Mouse (Mus musculus): ENCODE results near the gene Gnaz. TPM values are rescaled to one million over a fixed set of nuclear protein-coding genes. Genes with fewer than 3 reads are reported as not detected.
A peak's percentile ranks its signal among the peaks of the same experiment; 100 is the strongest.

Gnaz gene
- polyA plus RNA-seq, 1 experiment, result 2.4 TPM

GRCm38 (mm10) chr10:74935016-74935415 is 32.0 kb upstream of the Gnaz start:
- WGBS, result 27% methylated on average over 6 of the region's 6 CpGs
- no peak overlapping the region for H3K4me3 ChIP-seq (ENCODE audit: low read depth, low read length)
- TF ChIP-seq POLR2A (IDR thresholded peaks at IDR 0.05; ENCODE audit: low read depth, low read length) (no peak), CTCF (IDR thresholded peaks at IDR 0.05; ENCODE audit: extremely low read depth, insufficient read length, insufficient replicate concordance, low read depth, low read length) (no peak)

GRCm38 (mm10) chr10:74937003-74937790 is 29.8 kb upstream of the Gnaz start:
- H3K4me1 ChIP-seq (ENCODE audit: control insufficient read depth, insufficient read depth, insufficient read length, low read length), result 0 out of 2 replicates have a peak, but pooled peaks cover 3% of the 10 kb centered on the region
- no peaks in the 10 kb centered on the region for H3K36me3 ChIP-seq (ENCODE audit: control insufficient read depth, insufficient read depth, low read length)
- TF ChIP-seq CTCF (IDR thresholded peaks at IDR 0.05; ENCODE audit: extremely low read depth, insufficient read length, insufficient replicate concordance, low read depth, low read length) (peak; percentile 50; the same call in 1 of the 2 replicates), POLR2A (IDR thresholded peaks at IDR 0.05; ENCODE audit: low read depth, low read length) (no peak)
- no peak overlapping the region for H3K27ac ChIP-seq (ENCODE audit: insufficient read depth, low read depth, low read length)
- no peaks in the 10 kb centered on the region for H3K27me3 ChIP-seq (ENCODE audit: control insufficient read depth, insufficient read depth, low read length)
- no peak overlapping the region for H3K4me3 ChIP-seq (ENCODE audit: low read depth, low read length)
- 82% methylated on average over 10 of the region's 10 CpGs for WGBS

More at GRCm38 (mm10) chr10:74935016-74935415, 32.0 kb upstream of the Gnaz start:
- H3K27me3 ChIP-seq (ENCODE audit: control insufficient read depth, insufficient read depth, low read length), result no peaks in the 10 kb centered on the region
- 0 out of 2 replicates have a peak, but pooled peaks cover 3% of the 10 kb centered on the region for H3K4me1 ChIP-seq (ENCODE audit: control insufficient read depth, insufficient read depth, insufficient read length, low read length)
- H3K36me3 ChIP-seq (ENCODE audit: control insufficient read depth, insufficient read depth, low read length), result no peaks in the 10 kb centered on the region
- no peak overlapping the region for H3K27ac ChIP-seq (ENCODE audit: insufficient read depth, low read depth, low read length)

- H3K4me3 ChIP-seq (ENCODE audit: low read depth, low read length), result no peak overlapping the region
- H3K4me1 ChIP-seq (ENCODE audit: control insufficient read depth, insufficient read depth, insufficient read length, low read length), result 0 out of 2 replicates have a peak, but pooled peaks cover 3% of the 10 kb centered on the region
- H3K36me3 ChIP-seq (ENCODE audit: control insufficient read depth, insufficient read depth, low read length), result no peaks in the 10 kb centered on the region
- no peak for TF ChIP-seq CTCF (IDR thresholded peaks at IDR 0.05; ENCODE audit: extremely low read depth, insufficient read length, insufficient replicate concordance, low read depth, low read length)
- TF ChIP-seq POLR2A (IDR thresholded peaks at IDR 0.05; ENCODE audit: low read depth, low read length), result no peak
- no peak overlapping the region for H3K27ac ChIP-seq (ENCODE audit: insufficient read depth, low read depth, low read length)
- 44% methylated on average over 5 of the region's 5 CpGs for WGBS
- no peaks in the 10 kb centered on the region for H3K27me3 ChIP-seq (ENCODE audit: control insufficient read depth, insufficient read depth, low read length)
Measured at GRCm38 (mm10) chr10:74938410-74938809, 28.6 kb upstream of the Gnaz start.

- H3K4me1 ChIP-seq (ENCODE audit: control insufficient read depth, insufficient read depth, insufficient read length, low read length), result 0 out of 2 replicates have a peak, but pooled peaks cover 3% of the 10 kb centered on the region
- no peak overlapping the region for H3K4me3 ChIP-seq (ENCODE audit: low read depth, low read length)
- no peaks in the 10 kb centered on the region for H3K27me3 ChIP-seq (ENCODE audit: control insufficient read depth, insufficient read depth, low read length)
- 53% methylated on average over 3 of the region's 3 CpGs for WGBS
- TF ChIP-seq POLR2A (IDR thresholded peaks at IDR 0.05; ENCODE audit: low read depth, low read length) (no peak), CTCF (IDR thresholded peaks at IDR 0.05; ENCODE audit: extremely low read depth, insufficient read length, insufficient replicate concordance, low read depth, low read length) (no peak)
- no peak overlapping the region for H3K27ac ChIP-seq (ENCODE audit: insufficient read depth, low read depth, low read length)
- H3K36me3 ChIP-seq (ENCODE audit: control insufficient read depth, insufficient read depth, low read length), result no peaks in the 10 kb centered on the region
Measured at GRCm38 (mm10) chr10:74939300-74939699, 27.7 kb upstream of the Gnaz start.

GRCm38 (mm10) chr10:74940795-74941194 is 26.2 kb upstream of the Gnaz start:
- Histone ChIP-seq H3K4me1 (ENCODE audit: control insufficient read depth, insufficient read depth, insufficient read length, low read length) (no peaks in the 10 kb centered on the region), H3K27ac (ENCODE audit: insufficient read depth, low read depth, low read length) (no peak overlapping the region), H3K4me3 (ENCODE audit: low read depth, low read length) (no peak overlapping the region), H3K27me3 (ENCODE audit: control insufficient read depth, insufficient read depth, low read length) (no peaks in the 10 kb centered on the region), H3K36me3 (ENCODE audit: control insufficient read depth, insufficient read depth, low read length) (no peaks in the 10 kb centered on the region)
- 96% methylated on average over 1 of the region's 1 CpGs for whole genome bisulfite sequencing
- TF ChIP-seq CTCF (IDR thresholded peaks at IDR 0.05; ENCODE audit: extremely low read depth, insufficient read length, insufficient replicate concordance, low read depth, low read length) (no peak), POLR2A (IDR thresholded peaks at IDR 0.05; ENCODE audit: low read depth, low read length) (no peak)

- Histone ChIP-seq H3K36me3 (ENCODE audit: control insufficient read depth, insufficient read depth, low read length) (no peaks in the 10 kb centered on the region), H3K27me3 (ENCODE audit: control insufficient read depth, insufficient read depth, low read length) (no peaks in the 10 kb centered on the region), H3K27ac (ENCODE audit: insufficient read depth, low read depth, low read length) (no peak overlapping the region), H3K4me3 (ENCODE audit: low read depth, low read length) (no peak overlapping the region), H3K4me1 (ENCODE audit: control insufficient read depth, insufficient read depth, insufficient read length, low read length) (peaks cover 3% of the 10 kb centered on the region; the same call in 1 of the 2 replicates)
- TF ChIP-seq POLR2A (IDR thresholded peaks at IDR 0.05; ENCODE audit: low read depth, low read length) (no peak), CTCF (IDR thresholded peaks at IDR 0.05; ENCODE audit: extremely low read depth, insufficient read length, insufficient replicate concordance, low read depth, low read length) (no peak)
- WGBS, result 17% methylated on average over 9 of the region's 9 CpGs
Measured at GRCm38 (mm10) chr10:74952830-74953443, 14.0 kb upstream of the Gnaz start.

- Histone ChIP-seq H3K36me3 (ENCODE audit: control insufficient read depth, insufficient read depth, low read length) (no peaks in the 10 kb centered on the region), H3K27ac (ENCODE audit: insufficient read depth, low read depth, low read length) (no peak overlapping the region), H3K27me3 (ENCODE audit: control insufficient read depth, insufficient read depth, low read length) (0 out of 2 replicates have a peak, but pooled peaks cover 5% of the 10 kb centered on the region), H3K4me1 (ENCODE audit: control insufficient read depth, insufficient read depth, insufficient read length, low read length) (0 out of 2 replicates have a peak, but pooled peaks cover 2% of the 10 kb centered on the region), H3K4me3 (ENCODE audit: low read depth, low read length) (no peak overlapping the region)
- 72% methylated on average over 1 of the region's 1 CpGs for WGBS
- TF ChIP-seq POLR2A (IDR thresholded peaks at IDR 0.05; ENCODE audit: low read depth, low read length), result no peak
- TF ChIP-seq CTCF (IDR thresholded peaks at IDR 0.05; ENCODE audit: extremely low read depth, insufficient read length, insufficient replicate concordance, low read depth, low read length), result no peak
Measured at GRCm38 (mm10) chr10:74964380-74964779, 2.6 kb upstream of the Gnaz start.
